Mouse (Mus musculus): ENCODE results near the gene Tcf19.

DNA sequence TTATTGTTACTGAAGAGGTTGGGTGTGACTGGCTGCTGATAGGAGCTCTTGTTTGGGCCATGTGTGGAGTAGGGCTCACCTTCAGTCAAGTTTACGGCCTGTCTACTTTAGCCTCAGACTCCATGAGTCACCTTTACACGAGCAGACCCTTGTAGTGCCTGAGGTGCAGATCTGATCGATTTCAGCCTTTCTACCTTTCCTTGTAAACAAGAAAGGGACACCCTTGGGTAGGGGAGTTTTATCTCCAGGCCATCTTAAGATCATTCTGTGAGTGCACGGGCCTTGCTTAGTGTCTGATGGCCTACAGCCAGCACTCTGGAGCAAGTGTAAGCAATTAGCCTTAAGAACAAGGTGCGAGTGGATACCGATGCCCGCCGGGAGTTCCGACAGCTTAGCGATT lies 9.7 kb downstream of the Tcf19 start:
- TF ChIP-seq GATA1 (IDR thresholded peaks at IDR 0.05; ENCODE audit: low read length) = no peak
- TF ChIP-seq TAL1 (IDR thresholded peaks at IDR 0.05; ENCODE audit: low read length) = no peak
